ENCODE assay signal across 8 mouse cellular contexts in genomic region chr3:79161834-79162401, GRCm38 (mm10).
DNase-seq lines count a peak whose midpoint lies in the region; ATAC-seq and TF ChIP-seq lines count a peak whose summit lies in the region.

No protein-coding gene starts in this region.

- H3K9ac ChIP-seq in lung, embryonic 16.5 days (ENCODE audit: low read length) = peak overlapping the region; percentile 39; the same call in 1 of the 2 replicates
- H3K9ac ChIP-seq in intestine, embryonic 14.5 days (ENCODE audit: low read length) = peak overlapping the region; percentile 10; the same call in 1 of the 2 replicates

- H3K36me3 ChIP-seq in lung, embryonic 16.5 days (ENCODE audit: control insufficient read depth, insufficient read depth, low read length) = no peaks in the 10 kb centered on the region
- no peaks in the 10 kb centered on the region for H3K36me3 ChIP-seq in intestine, embryonic 14.5 days (ENCODE audit: control insufficient read depth, insufficient read depth, low read length)
- H3K36me3 ChIP-seq in small intestine, adult 2 months (ENCODE audit: control insufficient read depth, insufficient read depth, low read length) = no peaks in the 10 kb centered on the region

- peak; percentile 26; the same call in 1 of the 2 replicates for ATAC-seq in lung, embryonic 16.5 days (ENCODE audit: low read depth)
- ATAC-seq in intestine, embryonic 14.5 days (replicated peaks; ENCODE audit: low FRiP score, low TSS enrichment, low read depth) = peak; percentile 44; the same call in 1 of the 2 replicates

- no peaks in the 10 kb centered on the region for H3K27me3 ChIP-seq in lung, embryonic 16.5 days (ENCODE audit: control insufficient read depth, insufficient read depth, low read depth, low read length)
- H3K27me3 ChIP-seq in intestine, embryonic 14.5 days (replicated peaks; ENCODE audit: control insufficient read depth, insufficient read depth, low read length) = no peaks in the 10 kb centered on the region
- H3K27me3 ChIP-seq in small intestine, adult 2 months (ENCODE audit: control insufficient read depth, insufficient read depth, low read length) = no peaks in the 10 kb centered on the region

- WGBS in lung, embryonic 16.5 days = 42% methylated on average over 6 of the region's 6 CpGs
- 32% methylated on average over 6 of the region's 6 CpGs for WGBS in intestine, embryonic 14.5 days
- 30% methylated on average over 6 of the region's 6 CpGs for WGBS in small intestine, adult 2 months

- H3K4me1 ChIP-seq in lung, embryonic 16.5 days (replicated peaks; ENCODE audit: control insufficient read depth, insufficient read depth, low read length) = peaks cover 14% of the 10 kb centered on the region
- H3K4me1 ChIP-seq in intestine, embryonic 14.5 days (replicated peaks; ENCODE audit: control insufficient read depth, insufficient read depth, low read length) = peaks cover 29% of the 10 kb centered on the region
- H3K4me1 ChIP-seq in small intestine, adult 2 months (ENCODE audit: control insufficient read depth, insufficient read depth, insufficient read length, low read length) = peaks cover 12% of the 10 kb centered on the region; the same call in 1 of the 2 replicates

- no peaks in the 10 kb centered on the region for H3K9me3 ChIP-seq in lung, embryonic 16.5 days (ENCODE audit: control insufficient read depth, low read length)
- H3K9me3 ChIP-seq in intestine, embryonic 14.5 days (ENCODE audit: control insufficient read depth, low read length) = no peaks in the 10 kb centered on the region

- peak; percentile 47 to 62 for DNase-seq in cerebellum, adult 18-20 months
- DNase-seq in cerebellum, adult 11 months = no peak
- DNase-seq in lung, postnatal 36 days = no peak
- peak; percentile 55 for DNase-seq in intestine, embryonic 14.5 days (ENCODE audit: low spot score)
- DNase-seq in urinary bladder, postnatal 14 days (ENCODE audit: low spot score) = no peak
- no peak for DNase-seq in embryo, embryonic 9.5 days (ENCODE audit: extremely low spot score)

- TF ChIP-seq POLR2A in small intestine, adult 2 months (IDR thresholded peaks at IDR 0.05; ENCODE audit: low read depth, low read length) = no peak

- H3K27ac ChIP-seq in lung, embryonic 16.5 days (ENCODE audit: low read length) = peak overlapping the region; percentile 69
- H3K27ac ChIP-seq in intestine, embryonic 14.5 days (ENCODE audit: low read depth) = peak overlapping the region; percentile 75
- 0 out of 2 replicates have a peak overlapping the region, but pooled peaks have one; percentile 14 for H3K27ac ChIP-seq in small intestine, adult 2 months (ENCODE audit: insufficient read depth, low read depth, low read length)

- H3K4me3 ChIP-seq in lung, embryonic 16.5 days (ENCODE audit: low read length) = no peak overlapping the region
- H3K4me3 ChIP-seq in intestine, embryonic 14.5 days (ENCODE audit: low read depth, low read length) = no peak overlapping the region; the same call in 1 of the 2 replicates
- no peak overlapping the region for H3K4me3 ChIP-seq in small intestine, adult 2 months (ENCODE audit: low read depth, low read length)

- TF ChIP-seq CTCF in small intestine, adult 2 months (IDR thresholded peaks at IDR 0.05; ENCODE audit: extremely low read depth, insufficient read length, insufficient replicate concordance, low read depth, low read length) = no peak

- H3K4me2 ChIP-seq in lung, embryonic 16.5 days (ENCODE audit: low read depth, low read length) = peak overlapping the region; percentile 37
- H3K4me2 ChIP-seq in intestine, embryonic 14.5 days (ENCODE audit: low read length) = peak overlapping the region; percentile 32

Comparison
In these comparisons a context has a peak if more than half of its experiments do, and no peak if none do; other contexts are left out.
1. DNase-seq: peak in cerebellum, adult 18-20 months (2 of 2) and intestine, embryonic 14.5 days (single experiment); none in cerebellum, adult 11 months (single experiment), lung, postnatal 36 days (single experiment), urinary bladder, postnatal 14 days (single experiment) and embryo, embryonic 9.5 days (single experiment).
2. H3K27ac ChIP-seq: peak in every context shown above with its lines; median percentile 75 in intestine, embryonic 14.5 days; 69 in lung, embryonic 16.5 days; 14 in small intestine, adult 2 months.